Mouse (Mus musculus) embryonic fibroblast, embryonic 13.5 days (primary cell): Measurements from ENCODE around the gene a.

ENCODE experiments used
- CTCF ChIP-seq: IDR thresholded peaks from 2 replicates; pipeline ENCODE4 v1.5.1; 2011; ENCODE audit warnings: mild to moderate bottlenecking, control low read depth, low read length, moderate library complexity, borderline replicate concordance; ENCODE audit not compliant: insufficient read depth
- POLR2A ChIP-seq: IDR thresholded peaks from 2 replicates; pipeline ENCODE4 v1.6.1; 2011; ENCODE audit warnings: low read depth, mild to moderate bottlenecking, control low read depth, low read length, moderate library complexity

DNA sequence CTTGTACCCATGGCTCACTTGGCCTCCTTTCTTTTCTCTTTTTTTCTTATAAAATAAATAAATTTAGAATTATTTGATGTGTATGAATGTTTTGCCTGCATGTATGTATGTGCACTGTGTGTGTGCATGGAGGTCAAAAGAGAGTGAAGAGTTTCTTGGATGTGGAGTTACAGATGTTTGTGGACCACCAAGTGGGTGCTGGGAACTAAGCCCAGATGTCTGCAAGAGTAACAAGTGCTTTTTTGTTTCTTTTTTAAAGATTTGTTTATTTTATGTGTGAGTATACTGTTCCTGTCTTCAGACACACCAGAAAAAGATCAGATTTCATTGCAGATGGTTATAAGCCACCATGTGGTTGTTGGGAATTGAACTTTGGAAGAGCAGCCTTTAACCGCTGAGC lies 12.2 kb downstream of the a start:
- TF ChIP-seq CTCF (no peak), POLR2A (no peak)
